Mouse (Mus musculus): ENCODE measurements around the gene Stk24. TPM values are rescaled to one million over a fixed set of nuclear protein-coding genes. Genes with fewer than 3 reads are reported as not detected.

Gene Stk24
- total RNA-seq, 2 experiments from 2014 or later: 66.9 to 67.5 TPM

- DNase-seq (ENCODE audit: low spot score in 2 of 2): no peak
Observed at GRCm38 (mm10) chr14:121316631-121317311, 63.0 kb downstream of the Stk24 start.

- DNase-seq (ENCODE audit: low spot score in 2 of 2): no peak
Observed at GRCm38 (mm10) chr14:121316136-121316535, 63.7 kb downstream of the Stk24 start.

GRCm38 (mm10) chr14:121314934-121315333 is 64.9 kb downstream of the Stk24 start:
- no peak for DNase-seq (ENCODE audit: low spot score in 2 of 2)

GRCm38 (mm10) chr14:121313283-121313682 is 66.5 kb downstream of the Stk24 start:
- DNase-seq (ENCODE audit: low spot score in 2 of 2): no peak

- no peak for DNase-seq (ENCODE audit: low spot score in 2 of 2)
Observed at GRCm38 (mm10) chr14:121311083-121311482, 68.7 kb downstream of the Stk24 start.

GRCm38 (mm10) chr14:121310325-121311080 is 69.3 kb downstream of the Stk24 start:
- DNase-seq (ENCODE audit: low spot score in 2 of 2): no peak

- DNase-seq (ENCODE audit: low spot score in 2 of 2): no peak
Observed at GRCm38 (mm10) chr14:121309909-121310308, 69.9 kb downstream of the Stk24 start.

- no peak for DNase-seq (ENCODE audit: low spot score in 2 of 2)
Observed at GRCm38 (mm10) chr14:121305316-121306064, 74.3 kb downstream of the Stk24 start.

- DNase-seq (ENCODE audit: low spot score in 2 of 2): no peak
Observed at GRCm38 (mm10) chr14:121304523-121304922, 75.3 kb downstream of the Stk24 start.

GRCm38 (mm10) chr14:121299093-121299492 is 80.7 kb downstream of the Stk24 start:
- DNase-seq (ENCODE audit: low spot score in 2 of 2): no peak

- DNase-seq (ENCODE audit: low spot score in 2 of 2): no peak
Observed at GRCm38 (mm10) chr14:121298537-121298936, 81.3 kb downstream of the Stk24 start.

- no peak for DNase-seq (ENCODE audit: low spot score in 2 of 2)
Observed at GRCm38 (mm10) chr14:121297103-121297502, 82.7 kb downstream of the Stk24 start.

GRCm38 (mm10) chr14:121294484-121294883 is 85.3 kb downstream of the Stk24 start:
- no peak for DNase-seq (ENCODE audit: low spot score in 2 of 2)

GRCm38 (mm10) chr14:121292391-121292790 is 87.4 kb downstream of the Stk24 start:
- no peak for DNase-seq (ENCODE audit: low spot score in 2 of 2)

- DNase-seq (ENCODE audit: low spot score in 2 of 2): no peak
Observed at GRCm38 (mm10) chr14:121291881-121292280, 87.9 kb downstream of the Stk24 start.

- DNase-seq (ENCODE audit: low spot score in 2 of 2): no peak
Observed at GRCm38 (mm10) chr14:121285379-121286120, 94.3 kb downstream of the Stk24 start.

- DNase-seq (ENCODE audit: low spot score in 2 of 2): no peak
Observed at GRCm38 (mm10) chr14:121281336-121281710, 98.5 kb downstream of the Stk24 start.

GRCm38 (mm10) chr14:121280601-121281335 is 99.0 kb downstream of the Stk24 start:
- no peak for DNase-seq (ENCODE audit: low spot score in 2 of 2)

GRCm38 (mm10) chr14:121279106-121279505 is 100.7 kb downstream of the Stk24 start:
- DNase-seq (ENCODE audit: low spot score in 2 of 2): peak; percentile 74 to 90

GRCm38 (mm10) chr14:121276016-121276415 is 103.8 kb downstream of the Stk24 start:
- DNase-seq (ENCODE audit: low spot score in 2 of 2): no peak

GRCm38 (mm10) chr14:121274985-121275384 is 104.8 kb downstream of the Stk24 start:
- DNase-seq (ENCODE audit: low spot score in 2 of 2): no peak

Data from layer of hippocampus, adult 18-20 months (tissue).